Mouse (Mus musculus) stomach, embryonic 16.5 days (tissue): ENCODE results near the gene S100a16. TPM values are rescaled to one million over a fixed set of nuclear protein-coding genes. Genes with fewer than 3 reads are reported as not detected.

Experiments used
- ATAC-seq: fragments of 200-750 bp; cut with Nextera tagmentation; 2 replicates; pipeline ENCODE4 v1.8.0; 2017; ENCODE audit warnings: moderate number of reproducible peaks, moderate TSS enrichment; ENCODE audit not compliant: insufficient read depth, low FRiP score
- H3K27ac ChIP-seq: fragments of 300-500 bp; sonication (generic); 2 replicates; pipeline ENCODE4 v1.5.1; 2014; ENCODE audit warnings: low read length
- H3K27me3 ChIP-seq: fragments of 300-500 bp; sonication (generic); 2 replicates; pipeline ENCODE4 v1.6.1; 2014; ENCODE audit warnings: low read length, control low read depth, mixed read lengths; ENCODE audit not compliant: control insufficient read depth, insufficient read depth
- H3K36me3 ChIP-seq: fragments of 300-500 bp; sonication (generic); 2 replicates; pipeline ENCODE4 v1.6.1; 2014; ENCODE audit warnings: low read length; ENCODE audit not compliant: control insufficient read depth, insufficient read depth
- H3K4me1 ChIP-seq: fragments of 300-500 bp; sonication (generic); 2 replicates; pipeline ENCODE4 v1.6.1; 2014; ENCODE audit warnings: low read length, control low read depth, mixed read lengths; ENCODE audit not compliant: control insufficient read depth, insufficient read depth
- H3K4me2 ChIP-seq: fragments of 300-500 bp; sonication (generic); 2 replicates; pipeline ENCODE4 v1.6.1; 2014; ENCODE audit warnings: low read depth, low read length, mixed read lengths
- H3K4me3 ChIP-seq: fragments of 300-500 bp; sonication (generic); replicated peaks from 2 replicates; pipeline ENCODE4 v1.5.1; 2014; ENCODE audit warnings: mild to moderate bottlenecking, low read length
- H3K9ac ChIP-seq: fragments of 300-500 bp; sonication (generic); 2 replicates; pipeline ENCODE4 v1.6.1; 2014; ENCODE audit warnings: low read length
- H3K9me3 ChIP-seq: fragments of 300-500 bp; sonication (generic); replicated peaks from 2 replicates; pipeline ENCODE4 v1.6.1; 2016; ENCODE audit warnings: low read length, control low read depth; ENCODE audit not compliant: control insufficient read depth
- WGBS: fragments of 180-500 bp; shearing (Covaris S2); extraction: QIAGEN DNeasy Blood & Tissue Kit; methylation state at CpG from one replicate; pipeline ENCODE4 v1.1.7; 2014; 5-methylcytosine and 5-hydroxymethylcytosine counted together
- polyA plus RNA-seq: library from polyadenylated mRNA; unstranded; fragments of >200 nt; fragmentation: Nextera tagmentation; extraction: Ambion mirVana; gene quantifications from 2 replicates; pipeline ENCODE4 v1.2.1, GENCODE M21; 2015

S100a16 gene
- polyA plus RNA-seq, 1 experiment from 2014 or later: 407 TPM

- peak overlapping the region; percentile 25; the same call in 1 of the 2 replicates for H3K4me2 ChIP-seq
- H3K36me3 ChIP-seq: no peaks in the 10 kb centered on the region
- H3K27ac ChIP-seq: peak overlapping the region; percentile 96
- no peaks in the 10 kb centered on the region for H3K9me3 ChIP-seq
- WGBS: 27% methylated on average over 10 of the region's 10 CpGs
- no peak overlapping the region for H3K4me3 ChIP-seq
- peaks cover 19% of the 10 kb centered on the region; the same call in 1 of the 2 replicates for H3K4me1 ChIP-seq
- H3K9ac ChIP-seq: peak overlapping the region; percentile 44
- no peaks in the 10 kb centered on the region for H3K27me3 ChIP-seq
- ATAC-seq: peak; percentile 86
These were observed 49.9 kb downstream of the S100a16 start for GRCm38 (mm10) chr3:90586906-90587305.

GRCm38 (mm10) chr3:90587361-90588101 is 50.5 kb downstream of the S100a16 start:
- H3K9ac ChIP-seq: peak overlapping the region; percentile 44
- no peak for ATAC-seq
- WGBS: 81% methylated on average over 14 of the region's 14 CpGs
- no peaks in the 10 kb centered on the region for H3K36me3 ChIP-seq
- H3K4me1 ChIP-seq: peaks cover 19% of the 10 kb centered on the region; the same call in 1 of the 2 replicates
- no peaks in the 10 kb centered on the region for H3K9me3 ChIP-seq
- H3K4me2 ChIP-seq: peak overlapping the region; percentile 25; the same call in 1 of the 2 replicates
- H3K27me3 ChIP-seq: no peaks in the 10 kb centered on the region
- H3K4me3 ChIP-seq: no peak overlapping the region
- peak overlapping the region; percentile 96 for H3K27ac ChIP-seq

DNA sequence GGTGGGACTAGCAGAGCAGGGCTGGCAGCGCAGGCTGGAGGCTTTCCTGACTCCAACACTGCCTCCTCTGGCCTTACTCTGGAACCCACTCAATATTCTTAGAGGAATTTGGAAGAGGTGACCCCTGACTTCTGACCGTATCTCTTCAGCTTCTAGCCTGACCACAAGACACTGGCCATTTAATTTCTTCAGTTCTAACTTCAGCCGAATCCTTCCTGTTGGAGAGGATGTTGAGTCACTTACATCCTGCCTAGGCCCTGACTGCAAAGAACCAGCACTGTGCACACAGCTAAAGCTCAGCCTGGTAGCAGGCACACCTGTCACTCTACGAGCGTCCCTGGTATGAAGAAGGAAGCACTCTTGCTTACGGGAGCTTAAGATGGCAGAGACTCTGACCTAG is 52.3 kb downstream of the S100a16 start:
- ATAC-seq: no peak
- H3K4me2 ChIP-seq: no peak overlapping the region
- H3K9me3 ChIP-seq: no peaks in the 10 kb centered on the region
- no peaks in the 10 kb centered on the region for H3K27me3 ChIP-seq
- peak overlapping the region; percentile 53; the same call in 1 of the 2 replicates for H3K27ac ChIP-seq
- H3K36me3 ChIP-seq: no peaks in the 10 kb centered on the region
- no peak overlapping the region for H3K9ac ChIP-seq
- WGBS: 70% methylated on average over 6 of the region's 6 CpGs
- H3K4me1 ChIP-seq: peaks cover 13% of the 10 kb centered on the region; the same call in 1 of the 2 replicates
- H3K4me3 ChIP-seq: no peak overlapping the region

DNA sequence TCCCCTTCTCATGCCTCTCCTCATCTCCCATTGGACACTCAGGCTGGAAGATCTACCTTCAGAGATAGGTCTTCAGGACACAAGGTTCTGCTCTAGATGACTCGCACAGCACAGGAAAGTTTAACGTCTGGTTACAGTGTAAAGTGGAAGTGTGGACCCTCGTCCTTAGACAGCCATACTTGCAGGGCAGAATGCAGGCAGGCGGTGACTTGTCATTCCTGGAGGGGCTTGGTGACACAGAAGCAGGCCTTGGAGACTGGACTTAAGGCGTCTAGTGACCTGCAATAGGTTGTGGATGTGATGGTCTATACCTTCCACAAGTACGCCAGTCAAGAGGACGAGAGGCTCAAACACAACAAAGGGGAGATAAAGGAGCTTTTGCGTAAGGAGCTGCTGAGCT is 52.9 kb downstream of the S100a16 start, which contains the start of gene S100a2:
TSS of gene S100a2 (plus strand) at position 301 of the 400 bp plus-strand sequence.
- peaks cover 13% of the 10 kb centered on the region; the same call in 1 of the 2 replicates for H3K4me1 ChIP-seq
- H3K27ac ChIP-seq: peak within 1 kb of the TSS; percentile 53; the same call in 1 of the 2 replicates
- H3K9me3 ChIP-seq: no peaks in the 10 kb centered on the region
- H3K4me2 ChIP-seq: no peak within 1 kb of the TSS
- no peaks in the 10 kb centered on the region for H3K27me3 ChIP-seq
- WGBS: 80% methylated on average over 8 of the region's 8 CpGs
- H3K4me3 ChIP-seq: no peak within 1 kb of the TSS
- H3K9ac ChIP-seq: no peak within 1 kb of the TSS
- ATAC-seq: no peak
- no peaks in the 10 kb centered on the region for H3K36me3 ChIP-seq

Other genes starting within 250 kb of the S100a16 start
- gene Gatad2b, start 244.1 kb upstream of the S100a16 start, polyA plus RNA-seq: 8.1 and 8.2 TPM in 2 replicates
- gene Slc27a3, start 147.3 kb upstream of the S100a16 start, polyA plus RNA-seq: 10.1 TPM in 2 replicates
- gene Ints3, start 103.6 kb upstream of the S100a16 start, polyA plus RNA-seq: 22.4 and 23.0 TPM in 2 replicates
- gene Npr1, start 71.4 kb upstream of the S100a16 start, polyA plus RNA-seq: 5.9 and 6.4 TPM in 2 replicates
- gene Ilf2, start 61.1 kb upstream of the S100a16 start, polyA plus RNA-seq: 137 and 147 TPM in 2 replicates
- gene Snapin, start 46.2 kb upstream of the S100a16 start, polyA plus RNA-seq: 77.5 and 79.1 TPM in 2 replicates
- 92.7 and 105 TPM in 2 replicates for gene Chtop, start 27.8 kb upstream of the S100a16 start, polyA plus RNA-seq
- 85.3 and 99.1 TPM in 2 replicates for gene S100a1, start 22.9 kb upstream of the S100a16 start, polyA plus RNA-seq
- gene S100a13, start 22.8 kb upstream of the S100a16 start, polyA plus RNA-seq: 37.3 and 44.1 TPM in 2 replicates
- 149 and 199 TPM in 2 replicates for gene S100a14, start 10.4 kb upstream of the S100a16 start, polyA plus RNA-seq
- 2.6 and 5.0 TPM in 2 replicates for gene S100a3, start 23.3 kb downstream of the S100a16 start, polyA plus RNA-seq
- 0.93 and 1.3 TPM in 2 replicates for gene S100a2, start 53.0 kb downstream of the S100a16 start, polyA plus RNA-seq
- not detected in 2 replicates for gene Gm42674, start 64.7 kb downstream of the S100a16 start, polyA plus RNA-seq
- 12.5 and 15.1 TPM in 2 replicates for gene S100a4, start 66.5 kb downstream of the S100a16 start, polyA plus RNA-seq
- gene S100a5, start 71.3 kb downstream of the S100a16 start, polyA plus RNA-seq: 4.5 and 5.2 TPM in 2 replicates
- gene S100a6, start 75.6 kb downstream of the S100a16 start, polyA plus RNA-seq: 820 and 892 TPM in 2 replicates
- gene S100a7a, start 116.8 kb downstream of the S100a16 start, polyA plus RNA-seq: 9.8 and 29.5 TPM in 2 replicates
- gene S100a8, start 131.7 kb downstream of the S100a16 start, polyA plus RNA-seq: 235 and 367 TPM in 2 replicates
- gene S100a9, start 158.5 kb downstream of the S100a16 start, polyA plus RNA-seq: 151 and 235 TPM in 2 replicates
- 0.06 and 0.36 TPM in 2 replicates for gene Pglyrp4, start 189.7 kb downstream of the S100a16 start, polyA plus RNA-seq
- not detected in 2 replicates for gene Gm5849, start 240.6 kb downstream of the S100a16 start, polyA plus RNA-seq